Mouse (Mus musculus) midbrain, embryonic 15.5 days (tissue): Measurements from ENCODE around the gene Spam1. TPM values are rescaled to one million over a fixed set of nuclear protein-coding genes. Genes with fewer than 3 reads are reported as not detected.

Experiments
- ATAC-seq: fragments of 200-750 bp; cut with Nextera tagmentation; replicated peaks from 2 replicates; pipeline ENCODE4 v1.8.0; 2017; ENCODE audit warnings: moderate TSS enrichment
- H3K27ac ChIP-seq: fragments of 300-500 bp; sonication (generic); 2 replicates; pipeline ENCODE4 v1.5.1; 2015; ENCODE audit warnings: mild to moderate bottlenecking, inconsistent platforms
- H3K27me3 ChIP-seq: fragments of 300-500 bp; sonication (generic); replicated peaks from 2 replicates; pipeline ENCODE4 v1.6.1; 2015; ENCODE audit warnings: inconsistent platforms
- H3K36me3 ChIP-seq: fragments of 300-500 bp; sonication (generic); replicated peaks from 2 replicates; pipeline ENCODE4 v1.6.1; 2015; ENCODE audit warnings: inconsistent platforms
- H3K4me1 ChIP-seq: fragments of 300-500 bp; sonication (generic); 2 replicates; pipeline ENCODE4 v1.6.1; 2015; ENCODE audit warnings: inconsistent platforms
- H3K4me2 ChIP-seq: fragments of 300-500 bp; sonication (generic); 2 replicates; pipeline ENCODE4 v1.6.1; 2015; ENCODE audit warnings: inconsistent platforms, mild to moderate bottlenecking, moderate library complexity
- H3K4me3 ChIP-seq: fragments of 300-500 bp; sonication (generic); 2 replicates; pipeline ENCODE4 v1.5.1; 2015; ENCODE audit warnings: mild to moderate bottlenecking, inconsistent platforms
- H3K9ac ChIP-seq: fragments of 300-500 bp; sonication (generic); 2 replicates; pipeline ENCODE4 v1.6.1; 2015; ENCODE audit warnings: mild to moderate bottlenecking, inconsistent platforms
- H3K9me3 ChIP-seq: fragments of 300-500 bp; sonication (generic); 2 replicates; pipeline ENCODE4 v1.6.1; 2016; ENCODE audit warnings: inconsistent platforms
- WGBS: fragments of 180-500 bp; shearing (Covaris S2); methylation state at CpG from one replicate; pipeline ENCODE4 v1.1.7; 2015; ENCODE audit warnings: mixed read lengths; 5-methylcytosine and 5-hydroxymethylcytosine counted together
- polyA plus RNA-seq: library from polyadenylated mRNA; unstranded; fragments of >200 nt; fragmentation: Nextera tagmentation; extraction: Ambion mirVana; gene quantifications from 2 replicates; pipeline ENCODE4 v1.2.1, GENCODE M21; 2015

Spam1 gene
- not detected in 2 replicates for polyA plus RNA-seq

- Histone ChIP-seq H3K9ac (no peak within 1 kb of the TSS), H3K36me3 (no peaks in the 10 kb centered on the region), H3K4me1 (no peaks in the 10 kb centered on the region), H3K4me3 (no peak within 1 kb of the TSS), H3K27ac (no peak within 1 kb of the TSS), H3K9me3 (no peaks in the 10 kb centered on the region), H3K4me2 (no peak within 1 kb of the TSS), H3K27me3 (no peaks in the 10 kb centered on the region)
- no peak for ATAC-seq
These were observed at the start of gene Spam1 for GRCm38 (mm10) chr6:24790888-24791287. TSS of gene Spam1 (plus strand) at chr6:24791188.

- no peaks in the 10 kb centered on the region for H3K9me3 ChIP-seq
- 87% methylated on average over 4 of the region's 4 CpGs for WGBS
These were observed 43.0 kb upstream of the Spam1 start, which contains the start of gene Hyal4 for GRCm38 (mm10) chr6:24748029-24748428. TSS of gene Hyal4 (plus strand) at chr6:24748329.

GRCm38 (mm10) chr6:24759281-24759680 lies 31.7 kb upstream of the Spam1 start:
- Histone ChIP-seq H3K27ac (no peak overlapping the region), H3K4me2 (no peak overlapping the region), H3K9me3 (no peaks in the 10 kb centered on the region), H3K27me3 (no peaks in the 10 kb centered on the region), H3K4me3 (no peak overlapping the region), H3K9ac (no peak overlapping the region), H3K36me3 (no peaks in the 10 kb centered on the region), H3K4me1 (no peaks in the 10 kb centered on the region)
- ATAC-seq = no peak
- 94% methylated on average over 3 of the region's 3 CpGs for WGBS

More at GRCm38 (mm10) chr6:24748029-24748428, 43.0 kb upstream of the Spam1 start, which contains the start of gene Hyal4:
- no peak for ATAC-seq
- Histone ChIP-seq H3K36me3 (no peaks in the 10 kb centered on the region), H3K27ac (no peak within 1 kb of the TSS), H3K27me3 (no peaks in the 10 kb centered on the region), H3K4me3 (no peak within 1 kb of the TSS), H3K4me1 (no peaks in the 10 kb centered on the region), H3K4me2 (no peak within 1 kb of the TSS), H3K9ac (no peak within 1 kb of the TSS)

GRCm38 (mm10) chr6:24766261-24766660 lies 24.7 kb upstream of the Spam1 start:
- 92% methylated on average over 2 of the region's 2 CpGs for WGBS
- Histone ChIP-seq H3K4me3 (no peak overlapping the region), H3K9me3 (no peaks in the 10 kb centered on the region), H3K27me3 (no peaks in the 10 kb centered on the region), H3K9ac (no peak overlapping the region), H3K27ac (no peak overlapping the region), H3K36me3 (no peaks in the 10 kb centered on the region), H3K4me1 (no peaks in the 10 kb centered on the region), H3K4me2 (no peak overlapping the region)
- no peak for ATAC-seq

- ATAC-seq = no peak
These were observed 11.8 kb upstream of the Spam1 start for GRCm38 (mm10) chr6:24779182-24779581.

GRCm38 (mm10) chr6:24822070-24822469 lies 31.1 kb downstream of the Spam1 start:
- Histone ChIP-seq H3K27ac (no peak overlapping the region), H3K9me3 (no peaks in the 10 kb centered on the region), H3K4me2 (no peak overlapping the region), H3K9ac (no peak overlapping the region), H3K4me1 (no peaks in the 10 kb centered on the region), H3K27me3 (no peaks in the 10 kb centered on the region), H3K36me3 (no peaks in the 10 kb centered on the region), H3K4me3 (no peak overlapping the region)
- no peak for ATAC-seq
- WGBS = 46% methylated on average over 2 of the region's 2 CpGs

More at GRCm38 (mm10) chr6:24779182-24779581, 11.8 kb upstream of the Spam1 start:
- H3K4me3 ChIP-seq = no peak overlapping the region
- H3K27ac ChIP-seq = no peak overlapping the region
- no peaks in the 10 kb centered on the region for H3K9me3 ChIP-seq
- no peaks in the 10 kb centered on the region for H3K27me3 ChIP-seq
- no peaks in the 10 kb centered on the region for H3K4me1 ChIP-seq
- no peak overlapping the region for H3K9ac ChIP-seq
- no peak overlapping the region for H3K4me2 ChIP-seq
- 62% methylated on average over 2 of the region's 2 CpGs for WGBS
- no peaks in the 10 kb centered on the region for H3K36me3 ChIP-seq

Other genes with a start within 250 kb of the Spam1 start
- not detected in 2 replicates for gene Lmod2, start 193.4 kb upstream of the Spam1 start, polyA plus RNA-seq
- 65.6 and 69.7 TPM in 2 replicates for gene Wasl, start 126.2 kb upstream of the Spam1 start, polyA plus RNA-seq
- gene Hyal6, start 57.9 kb upstream of the Spam1 start, polyA plus RNA-seq = not detected in 2 replicates
- gene Hyal4, start 42.9 kb upstream of the Spam1 start, polyA plus RNA-seq = not detected in 2 replicates
- gene Hyal5, start 66.8 kb downstream of the Spam1 start, polyA plus RNA-seq = not detected in 2 replicates
- gene Tmem229a, start 165.1 kb downstream of the Spam1 start, polyA plus RNA-seq = 3.2 and 3.8 TPM in 2 replicates